Mouse (Mus musculus) activated CD4-positive, CD25-positive, alpha-beta regulatory T cell, adult 4 months (primary cell): ENCODE measurements around the gene Gm17651. TPM values are rescaled to one million over a fixed set of nuclear protein-coding genes. Genes with fewer than 3 reads are reported as not detected.
A peak's percentile ranks its signal among the peaks of the same experiment; 100 is the strongest.

Source experiments
- ATAC-seq: one replicate; pipeline ENCODE4 v1.8.0; 2017
- polyA plus RNA-seq, 2 experiments: library from polyadenylated mRNA; unstranded; fragments of 100-300 nt; shearing (Covaris generic); gene quantifications; one replicate each; pipeline ENCODE4 v1.2.1; 2017

Gene Gm17651
- polyA plus RNA-seq, 2 experiments from 2014 or later: not detected

DNA sequence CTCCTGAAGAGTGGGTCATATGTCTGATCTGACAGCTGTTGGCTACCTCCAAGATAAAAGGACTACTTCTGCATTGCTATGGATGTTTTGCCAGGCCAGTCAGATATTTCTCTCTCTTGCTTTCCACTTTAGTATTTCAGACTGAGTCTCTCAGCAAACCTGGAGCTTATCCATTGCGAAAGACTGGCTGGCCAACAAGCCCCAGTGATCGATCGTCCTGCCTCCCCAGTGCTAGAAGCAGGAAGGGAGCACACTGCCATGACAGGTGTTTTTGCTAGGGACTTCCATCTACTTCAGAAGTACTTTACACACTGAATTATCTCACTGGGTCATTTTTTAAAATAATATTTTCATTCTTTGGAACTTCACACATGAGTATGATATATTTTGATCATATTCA is 3.9 kb upstream of the Gm17651 start:
- ATAC-seq: no peak

DNA sequence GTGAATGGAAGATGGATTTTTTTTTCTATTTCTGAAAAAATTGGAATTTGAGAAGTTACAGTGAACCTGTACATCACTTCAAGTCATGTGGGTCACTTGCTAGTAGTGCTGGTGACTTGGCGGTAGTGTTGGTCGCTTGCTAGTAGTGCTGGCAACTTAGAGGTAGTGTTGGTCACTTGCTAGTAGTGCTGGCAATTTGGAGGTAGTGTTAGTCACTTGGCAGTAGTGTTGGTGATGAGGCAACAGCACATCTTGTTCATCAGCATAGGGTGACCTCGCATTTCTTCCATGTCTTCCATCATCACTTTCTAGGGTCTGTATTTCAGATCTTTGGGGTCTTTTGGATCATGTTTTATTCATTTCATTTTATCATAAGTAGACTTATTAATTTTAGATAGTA is 1.6 kb upstream of the Gm17651 start:
- no peak for ATAC-seq

DNA sequence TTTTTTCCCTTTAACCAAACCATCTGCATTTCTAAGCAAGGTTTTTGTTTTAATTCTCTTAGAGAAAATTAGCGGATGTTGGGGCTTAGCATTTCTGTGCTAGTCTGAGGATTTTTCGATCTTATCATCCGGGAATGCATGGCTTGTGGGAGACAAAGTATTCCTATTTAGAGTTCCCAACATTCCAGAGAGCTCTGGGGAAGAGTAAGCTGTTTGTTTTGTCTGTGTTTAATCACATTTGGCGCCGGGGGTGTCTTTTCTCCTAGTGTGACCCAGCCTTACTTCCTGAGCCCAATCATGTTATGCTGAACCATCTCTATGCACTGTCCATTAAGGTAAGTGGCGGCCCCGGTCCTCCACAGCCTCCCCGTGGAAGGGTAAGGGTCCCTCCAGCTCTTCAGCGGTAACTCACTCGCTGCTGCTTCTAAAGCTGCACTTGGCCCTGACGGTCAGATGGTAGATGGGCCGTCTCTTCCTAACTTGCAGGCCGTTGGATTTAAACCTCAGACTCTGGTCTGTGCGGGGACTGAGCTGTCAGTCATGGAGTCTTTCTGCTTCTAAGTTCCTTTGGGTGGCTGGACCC is 7.3 kb downstream of the Gm17651 start:
- no peak for ATAC-seq

DNA sequence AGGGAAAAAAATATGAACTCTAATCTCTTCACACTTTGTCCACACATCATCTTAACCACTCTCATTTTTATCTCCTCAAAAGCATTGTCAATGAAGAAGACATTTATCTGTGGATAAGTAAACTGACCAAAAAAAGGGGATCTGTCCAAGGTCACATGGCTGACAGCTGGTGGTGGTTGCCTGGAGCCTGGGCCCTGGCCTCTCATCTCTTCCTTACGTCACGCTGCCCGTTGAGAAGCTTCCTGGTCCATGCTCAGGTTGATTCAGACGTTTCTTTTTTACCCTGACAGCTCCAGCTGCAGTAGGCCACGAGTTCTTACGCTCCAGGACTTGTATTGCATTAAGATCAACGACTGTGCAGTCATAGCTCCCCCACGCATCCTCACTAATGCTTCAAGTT is 8.3 kb downstream of the Gm17651 start:
- ATAC-seq: no peak

DNA sequence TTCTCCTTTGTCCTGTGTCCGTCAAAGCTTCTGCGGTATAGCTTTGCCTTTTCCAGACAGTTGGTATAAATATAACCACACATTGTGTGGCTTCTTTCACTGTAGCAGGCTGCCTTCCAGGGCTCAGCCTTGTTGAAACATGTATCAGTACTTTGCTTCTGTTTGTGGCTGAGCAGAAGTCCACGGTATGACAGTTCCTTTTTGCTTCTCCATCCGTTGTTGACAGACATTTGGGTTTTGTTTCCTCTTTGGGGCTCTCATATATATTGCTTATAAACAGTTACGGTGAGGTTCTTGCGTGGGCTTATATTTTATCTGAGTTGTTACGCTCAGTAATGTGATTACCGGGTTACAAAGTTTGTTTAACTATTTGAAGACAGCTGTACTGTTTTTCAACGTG is 9.0 kb downstream of the Gm17651 start:
- ATAC-seq: no peak

DNA sequence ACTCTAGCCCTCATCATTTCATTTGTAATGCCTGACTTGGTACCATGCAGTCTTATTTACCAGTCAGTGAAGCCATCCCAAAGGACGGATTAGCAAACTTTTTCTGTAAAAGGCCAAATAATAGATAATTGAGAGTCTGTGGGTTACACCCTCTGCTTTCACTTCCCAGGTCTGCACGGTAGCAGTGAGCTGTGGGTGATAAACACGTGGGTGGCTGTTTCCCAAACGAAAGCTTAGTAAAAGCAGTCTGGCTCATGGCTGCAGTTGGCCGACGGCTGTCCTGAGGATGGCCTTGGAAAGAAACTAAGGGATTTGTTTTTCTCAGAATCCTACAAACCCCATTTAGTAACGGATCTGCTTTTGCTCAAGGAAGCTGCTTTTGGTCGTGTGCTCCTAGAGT is 13.3 kb downstream of the Gm17651 start:
- ATAC-seq: no peak

DNA sequence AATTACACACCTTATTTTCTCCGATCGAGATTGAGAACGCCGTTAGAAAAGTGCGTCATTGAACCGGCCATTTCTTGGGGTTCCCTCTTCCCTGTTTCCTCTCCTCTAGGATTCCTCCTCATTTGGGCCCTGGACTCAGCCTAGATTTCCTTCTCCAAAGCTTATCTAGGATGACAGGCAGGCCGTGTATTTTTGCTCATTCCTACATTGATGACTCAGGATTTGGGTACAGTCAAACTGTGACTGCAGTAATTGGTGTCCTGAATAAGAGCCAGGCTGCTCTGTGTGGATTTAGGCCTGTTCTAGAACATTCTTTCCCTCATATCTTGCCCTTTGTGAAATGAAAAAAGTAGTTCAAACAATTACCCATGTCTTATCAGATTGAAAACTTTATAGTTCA is 14.7 kb downstream of the Gm17651 start:
- no peak for ATAC-seq

DNA sequence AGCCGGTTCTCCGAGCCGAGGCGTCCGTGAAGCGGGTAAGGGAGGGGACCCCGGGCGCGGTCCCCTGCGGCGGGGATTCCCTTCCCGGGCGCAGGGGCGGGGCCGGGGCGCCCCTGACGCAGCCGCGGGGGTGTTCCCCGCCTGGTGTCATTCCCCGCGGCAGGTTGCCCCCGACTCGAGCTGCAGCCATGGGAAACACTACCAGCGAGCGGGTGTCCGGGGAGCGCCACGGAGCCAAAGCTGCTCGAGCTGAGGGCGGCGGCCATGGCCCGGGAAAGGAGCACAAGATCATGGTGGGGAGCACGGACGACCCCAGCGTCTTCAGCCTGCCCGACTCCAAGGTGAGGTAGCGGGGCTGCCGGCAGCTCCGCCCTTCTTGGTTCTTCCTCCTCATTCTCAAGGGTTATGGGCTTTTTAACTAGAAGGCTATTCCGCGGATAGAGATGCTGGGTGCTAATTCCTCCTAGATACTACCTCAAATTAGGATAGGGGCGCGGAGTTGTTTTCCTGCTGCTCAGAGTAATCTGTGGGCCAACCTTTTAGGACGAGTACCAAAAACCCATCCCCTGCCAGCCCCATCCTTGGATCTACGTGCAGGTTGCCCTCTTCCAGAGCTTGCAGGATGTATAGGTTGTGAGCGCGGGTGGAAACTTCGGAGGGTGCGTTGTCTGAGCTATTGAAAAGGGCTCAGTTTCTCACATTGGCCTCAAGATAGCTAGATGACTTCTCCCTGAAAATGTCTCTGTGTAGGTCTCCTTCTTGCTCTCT is 15.9 kb downstream of the Gm17651 start:
- ATAC-seq: peak; percentile 47

DNA sequence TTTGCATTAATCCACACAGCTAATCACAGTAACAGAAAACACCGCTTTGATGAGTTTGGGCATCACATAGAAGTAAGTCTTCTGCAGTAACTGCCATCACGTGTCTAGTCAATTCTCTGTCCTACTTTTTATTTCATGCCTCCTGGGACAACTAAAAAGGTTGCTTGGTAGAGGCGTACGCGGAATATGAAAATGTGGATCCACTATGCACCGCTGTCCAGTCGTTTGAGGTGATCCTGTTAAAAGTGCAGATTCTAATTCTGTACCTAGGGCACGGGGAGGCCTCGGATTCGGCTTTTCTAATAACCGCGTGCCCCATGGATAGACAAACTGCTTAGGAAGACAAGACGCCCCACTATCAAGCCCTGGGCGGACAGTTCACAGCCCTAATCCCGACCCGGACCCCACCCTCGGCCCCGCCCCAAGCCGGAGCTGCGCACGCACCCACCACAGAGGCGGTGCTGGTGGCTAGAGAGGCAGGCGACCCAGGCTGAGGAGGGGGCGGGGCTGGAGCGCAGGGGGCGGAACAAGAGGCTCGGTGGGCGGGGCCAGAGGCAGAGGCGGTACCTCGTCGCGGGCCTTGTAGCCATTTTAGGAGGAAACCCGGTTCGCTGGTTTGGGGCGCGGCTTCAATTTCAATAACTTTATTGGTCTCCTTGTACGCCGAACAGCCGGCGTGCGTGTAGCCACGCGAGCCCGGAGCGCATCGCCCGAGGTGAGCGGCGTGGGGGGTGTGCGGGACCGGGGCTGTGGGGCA is 16.7 kb downstream of the Gm17651 start, which contains the start of gene Prkab2:
Gene Prkab2 (plus strand): TSS at position 539 of the 757 bp plus-strand sequence.
- ATAC-seq: peak; percentile 84

DNA sequence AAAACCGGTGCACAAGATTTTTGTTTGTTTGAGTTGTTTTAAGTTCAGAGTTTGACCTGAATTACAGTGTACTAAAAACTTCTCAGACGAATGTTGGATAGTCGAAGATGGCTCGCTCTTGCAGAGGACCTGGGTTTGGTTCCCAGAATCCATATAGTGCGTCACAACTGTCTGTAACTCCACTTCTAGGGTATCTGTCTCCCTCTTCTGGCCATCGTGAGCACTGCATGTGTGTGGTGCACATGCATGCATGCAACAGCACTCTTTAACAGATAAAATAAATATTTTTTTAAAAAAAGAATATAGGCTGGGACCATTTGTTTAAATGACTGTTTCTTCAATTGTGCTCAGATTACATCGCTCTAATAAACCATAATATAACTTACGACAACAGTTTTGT is 19.6 kb downstream of the Gm17651 start:
- no peak for ATAC-seq

DNA sequence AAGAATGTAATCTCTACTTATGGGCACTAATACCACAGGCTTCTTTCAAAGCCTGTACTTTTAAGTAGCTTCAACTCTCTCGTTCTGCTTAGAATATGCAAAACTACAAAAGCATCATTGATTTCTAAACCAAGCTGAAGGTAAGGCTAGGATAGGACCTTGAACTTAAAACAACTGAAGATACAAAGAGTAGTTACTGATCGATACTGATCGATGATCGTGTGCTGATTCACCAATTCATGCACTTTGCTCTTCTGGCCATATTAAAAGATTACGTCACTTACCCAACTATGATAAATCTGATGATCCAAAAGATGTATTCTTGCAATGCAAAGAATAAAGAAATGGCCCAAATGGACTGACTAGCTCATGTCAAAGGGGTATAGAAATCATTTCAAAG is 20.7 kb downstream of the Gm17651 start:
- ATAC-seq: no peak

DNA sequence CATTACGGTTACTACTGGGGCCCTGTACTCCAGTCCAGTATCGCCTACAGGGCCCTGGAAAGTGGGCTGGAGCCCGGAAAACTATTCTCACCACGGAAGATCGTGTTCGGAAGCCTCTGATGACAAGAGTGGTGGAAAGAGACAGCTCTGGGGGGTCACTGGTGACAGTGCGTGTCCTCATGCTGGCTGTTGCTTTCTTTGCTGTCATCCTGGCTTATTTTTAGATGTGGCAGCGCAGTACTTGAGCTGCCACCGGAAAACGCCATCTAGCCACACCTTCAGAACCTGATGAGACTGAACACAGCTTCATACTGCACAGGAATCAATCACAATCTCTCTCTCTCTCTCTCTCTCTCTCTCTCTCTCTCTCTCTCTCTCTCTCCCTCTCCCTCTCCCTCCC is 22.9 kb downstream of the Gm17651 start:
- ATAC-seq: no peak

DNA sequence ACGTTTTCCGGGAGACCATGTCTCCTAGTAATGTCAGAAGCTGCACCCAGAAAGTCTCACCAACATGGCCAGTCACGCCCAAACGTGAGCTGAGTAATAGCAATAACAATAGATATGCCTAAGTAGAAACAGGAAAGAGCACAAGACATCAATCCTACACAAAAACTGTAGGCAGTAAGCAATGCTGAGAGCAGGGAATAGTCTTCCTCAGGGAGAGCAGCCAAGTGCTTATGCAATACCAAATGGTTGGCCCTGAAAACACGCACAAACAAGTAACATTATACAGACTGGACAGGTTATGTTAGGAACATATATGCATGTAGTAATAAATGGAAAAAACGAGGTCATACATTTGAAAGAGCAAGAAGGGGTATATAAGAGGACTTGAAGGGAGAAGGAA is 25.0 kb downstream of the Gm17651 start:
- no peak for ATAC-seq

DNA sequence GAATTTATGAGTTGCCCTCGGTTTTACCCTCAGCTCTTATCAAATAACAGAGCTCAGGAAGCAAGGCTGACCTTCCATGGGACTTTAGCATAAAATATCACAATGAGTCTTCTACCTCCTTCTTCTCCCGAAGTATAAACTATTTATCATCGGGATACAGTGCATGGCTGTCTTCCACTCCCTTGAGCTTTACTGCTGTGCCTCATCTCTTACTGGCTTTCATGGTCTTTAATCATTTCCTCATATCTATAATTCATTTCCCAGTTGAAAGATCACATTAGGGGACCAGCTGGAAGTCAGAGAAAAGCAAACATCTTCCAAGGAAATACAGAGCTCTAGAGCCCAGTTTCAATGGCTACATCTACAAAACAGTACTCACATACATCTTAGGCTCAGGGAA is 25.5 kb downstream of the Gm17651 start:
- no peak for ATAC-seq

DNA sequence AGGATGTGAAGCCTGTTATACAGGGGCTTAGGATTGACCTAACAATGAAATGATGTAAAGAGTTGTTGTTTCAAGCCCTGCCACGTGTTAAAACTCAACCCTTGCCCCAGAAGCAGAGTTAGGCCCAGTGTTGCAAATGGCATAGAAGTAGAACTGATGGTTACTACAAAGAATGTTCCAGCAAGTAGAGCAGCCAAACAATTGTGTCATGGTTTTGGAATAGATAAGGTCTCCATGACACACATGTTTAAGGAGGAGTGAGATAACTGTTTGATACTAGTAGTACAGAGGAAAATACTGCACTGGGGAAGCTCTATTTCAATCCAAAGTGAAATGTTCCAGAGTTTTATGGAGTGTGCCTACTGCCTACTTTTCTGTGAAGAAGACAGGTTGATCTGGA is 26.0 kb downstream of the Gm17651 start:
- ATAC-seq: no peak

DNA sequence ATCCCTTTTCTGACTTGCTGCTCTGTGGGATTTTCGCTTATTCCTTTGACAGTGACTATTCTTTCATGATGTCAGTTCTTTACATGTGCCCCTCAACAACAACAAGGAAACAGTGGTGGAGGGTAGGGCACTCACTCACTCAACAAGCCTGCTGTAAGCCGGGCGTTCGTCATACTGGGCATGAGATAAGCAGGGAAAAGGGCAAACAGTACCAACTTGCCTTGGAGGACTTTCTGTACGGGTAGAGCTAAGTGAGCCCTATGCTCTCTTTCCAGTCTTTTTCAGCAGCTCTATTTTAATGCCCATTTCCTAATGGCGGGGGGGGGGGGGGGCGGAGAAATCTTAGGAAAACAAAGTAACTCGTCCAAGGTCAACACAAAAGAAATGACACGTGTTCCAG is 32.5 kb downstream of the Gm17651 start:
- ATAC-seq: no peak

DNA sequence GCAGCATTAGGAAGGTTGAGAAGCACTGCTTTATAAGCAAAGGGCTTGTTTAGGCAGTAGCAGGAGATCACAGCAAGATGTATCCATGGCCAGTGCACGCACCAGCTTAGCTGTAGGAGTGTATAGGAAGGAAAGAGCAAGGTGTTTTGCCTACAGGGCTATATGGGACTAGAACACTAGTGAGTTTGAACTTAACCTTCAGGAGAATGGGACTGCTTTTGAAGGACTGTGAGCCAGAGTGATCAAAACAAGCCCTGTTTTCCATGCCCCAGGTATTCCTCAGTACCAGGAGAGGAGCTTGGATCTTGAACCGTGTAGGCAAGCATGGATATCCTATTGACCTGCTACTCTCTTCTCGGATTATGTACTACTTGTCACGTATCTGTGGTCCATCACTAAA is 33.1 kb downstream of the Gm17651 start:
- ATAC-seq: no peak

DNA sequence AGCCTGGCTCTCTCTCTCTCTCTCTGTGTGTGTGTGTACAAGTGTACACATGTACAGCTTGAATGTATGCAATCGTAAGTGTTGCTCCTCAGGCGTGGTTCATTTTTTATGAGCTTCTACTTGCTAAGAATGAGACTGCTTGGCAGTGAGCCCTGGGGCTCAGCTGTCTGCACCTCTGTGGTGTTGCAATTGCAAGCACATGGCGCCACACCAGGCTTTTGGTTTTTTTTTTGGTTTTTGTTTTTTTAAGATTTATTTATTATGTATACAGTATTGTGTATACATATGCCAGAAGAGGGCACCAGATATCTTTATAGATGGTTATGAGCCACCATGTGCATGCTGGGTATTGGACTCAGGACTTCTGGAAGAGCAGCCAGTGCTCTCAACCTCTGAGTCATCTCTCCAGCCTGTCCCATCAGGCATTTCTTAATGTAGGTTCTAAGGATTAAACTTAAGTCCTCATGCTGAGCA is 40.2 kb downstream of the Gm17651 start:
- no peak for ATAC-seq

DNA sequence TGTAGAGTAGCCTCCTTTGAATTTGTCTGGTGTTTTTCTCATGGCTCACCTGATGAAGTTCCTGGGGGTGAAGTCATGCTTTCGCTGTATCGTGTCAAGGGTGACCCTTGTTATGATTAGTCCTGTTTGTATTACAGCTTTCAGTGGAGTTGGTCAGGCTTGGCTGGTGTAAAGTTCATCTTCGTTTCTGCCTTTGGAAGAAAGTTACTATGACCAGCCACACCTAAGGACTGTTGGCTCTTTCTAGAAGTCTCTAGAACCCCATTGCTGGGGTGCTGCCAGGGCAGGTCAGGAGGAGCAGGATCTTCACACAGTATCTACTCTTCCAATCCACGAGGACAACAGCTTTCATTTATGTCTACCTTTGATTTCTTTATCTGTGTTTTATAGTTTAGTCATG is 41.0 kb downstream of the Gm17651 start:
- no peak for ATAC-seq

DNA sequence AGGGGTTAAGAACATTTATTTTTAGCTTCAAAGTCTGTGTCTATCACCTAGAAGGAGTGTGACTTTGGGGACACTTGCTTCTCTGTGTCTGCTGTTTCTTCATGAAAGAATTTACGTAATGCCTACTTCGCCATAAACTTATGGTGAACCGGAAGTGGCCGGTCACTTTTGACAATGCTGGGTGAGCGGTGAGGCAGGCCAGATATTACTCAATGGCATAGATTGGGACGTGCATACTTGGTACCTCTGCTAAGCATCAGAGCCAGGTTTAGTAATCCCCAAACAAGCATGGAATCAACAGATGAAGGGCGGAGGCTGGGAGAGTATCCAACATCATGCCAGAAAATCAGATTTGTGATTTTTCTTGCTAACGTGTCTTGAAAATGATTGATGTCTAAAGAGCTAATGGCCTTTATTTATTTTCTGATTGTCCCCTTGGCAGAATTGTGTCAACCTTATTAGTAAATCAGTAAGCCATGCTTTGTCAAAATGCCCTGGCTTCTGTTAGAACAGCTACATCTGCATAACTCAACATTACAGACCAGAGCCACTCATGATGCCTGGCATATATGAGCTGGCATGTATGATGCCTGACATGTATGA is 43.1 kb downstream of the Gm17651 start:
- ATAC-seq: no peak

DNA sequence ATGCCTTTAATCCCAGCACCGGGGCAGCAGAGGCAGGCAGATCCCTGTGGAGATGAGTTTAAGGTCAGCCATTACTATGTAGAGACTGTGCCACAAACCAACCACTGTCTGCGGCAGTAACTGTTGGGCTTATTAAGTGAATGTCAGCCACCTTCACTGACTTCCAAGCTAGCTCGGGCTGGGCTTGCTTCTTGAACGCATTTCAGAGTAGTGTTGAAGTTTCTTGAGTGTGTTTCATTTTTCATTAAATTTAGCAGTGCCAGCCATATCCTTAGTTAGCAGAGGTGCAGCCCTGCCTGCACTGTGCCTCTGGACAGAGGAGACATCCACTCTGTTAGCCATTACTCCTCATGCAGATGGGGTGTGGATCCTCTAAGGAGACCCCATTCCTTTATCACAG is 43.7 kb downstream of the Gm17651 start:
- no peak for ATAC-seq

DNA sequence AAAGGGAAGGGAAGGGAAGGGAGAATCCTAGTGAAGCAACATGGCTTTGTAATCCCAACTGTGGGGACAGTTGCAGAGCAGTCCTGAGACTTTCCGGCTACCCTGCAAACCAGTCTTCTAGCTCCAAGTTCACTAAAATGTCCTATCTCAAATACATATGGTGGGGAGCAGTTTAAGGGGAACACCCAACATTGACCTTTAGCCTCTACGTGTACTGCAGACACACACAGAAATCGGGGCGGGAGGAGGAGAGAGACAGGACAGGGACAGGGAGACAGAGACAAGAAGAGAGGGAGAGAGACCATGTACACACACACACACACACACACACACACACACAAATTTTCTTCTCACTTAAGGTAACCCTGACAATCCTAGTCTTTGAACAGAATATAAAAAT is 44.6 kb downstream of the Gm17651 start:
- ATAC-seq: no peak

DNA sequence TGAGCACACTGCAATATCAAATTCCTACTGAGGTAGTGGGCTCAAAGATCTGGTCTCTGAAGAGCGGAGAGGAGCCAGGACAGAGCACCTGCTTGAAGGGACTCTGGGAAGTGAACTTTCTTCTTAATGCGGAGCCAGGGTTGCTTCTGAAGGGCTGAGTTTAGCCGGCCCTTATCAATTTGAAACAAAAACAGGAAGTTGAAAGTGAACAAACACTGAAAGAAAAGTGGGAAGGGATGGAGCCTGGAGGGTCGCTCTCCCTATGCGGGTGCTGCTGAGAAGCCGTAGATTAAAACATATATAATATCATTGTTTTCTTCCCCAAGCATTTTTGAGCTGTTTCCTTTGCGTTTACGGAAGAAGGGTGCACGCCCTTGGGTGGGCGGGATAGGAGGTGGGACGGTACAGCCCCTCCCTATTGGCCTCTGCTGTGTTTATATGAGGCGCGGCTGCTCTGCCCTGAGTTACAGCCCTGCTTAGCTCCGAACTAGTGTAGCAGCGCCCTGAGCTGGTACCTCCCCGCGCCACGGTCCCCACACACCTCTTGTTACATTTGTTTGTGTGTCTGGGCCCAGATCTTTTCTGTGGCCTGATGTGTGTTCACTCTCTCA is 46.0 kb downstream of the Gm17651 start, which contains the start of gene Fmo5:
Gene Fmo5 (plus strand): TSS at position 414 of the 611 bp plus-strand sequence.
- peak; percentile 100 for ATAC-seq
